Mouse (Mus musculus) ES-Bruce4 (cell line): Measurements from ENCODE around the gene Apoc1.

ENCODE experiments used
- CTCF ChIP-seq: IDR thresholded peaks from one replicate; pipeline ENCODE4 v1.8.1; 2011; ENCODE audit warnings: low read depth, low read length
- EP300 ChIP-seq: IDR thresholded peaks from 2 replicates; pipeline ENCODE4 v1.6.1; 2011; ENCODE audit warnings: low read depth, low read length; ENCODE audit not compliant: insufficient read depth
- POLR2A ChIP-seq: IDR thresholded peaks from one replicate; pipeline ENCODE4 v1.8.1; 2011; ENCODE audit warnings: low read length; ENCODE audit not compliant: insufficient read depth

- TF ChIP-seq CTCF = no peak
- TF ChIP-seq POLR2A = no peak
- no peak for TF ChIP-seq EP300
These were observed 19.3 kb downstream of the Apoc1 start for GRCm38 (mm10) chr7:19673083-19673699.
